ENCODE assay signal across 24 mouse cellular contexts in the genomic region with DNA sequence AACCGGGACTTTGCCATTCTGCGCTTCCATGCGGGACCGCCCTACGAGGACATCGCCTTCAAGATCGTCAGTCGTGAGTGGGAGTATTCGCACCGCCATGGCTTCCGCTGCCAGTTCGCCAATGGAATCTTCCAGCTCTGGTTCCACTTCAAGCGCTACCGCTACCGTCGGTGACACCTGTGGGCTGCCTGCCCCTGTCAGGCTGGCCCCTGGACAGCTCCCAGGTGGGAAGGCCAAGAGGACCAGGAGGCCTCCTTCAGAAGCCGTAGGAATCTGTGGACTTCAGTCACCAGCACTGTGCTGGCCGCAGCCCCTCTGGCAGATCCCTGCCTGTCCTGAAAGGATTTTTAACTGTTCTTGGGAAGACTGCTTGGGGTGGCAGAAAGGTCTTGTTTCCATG. TPM values are rescaled to one million over a fixed set of nuclear protein-coding genes. Genes with fewer than 3 reads are reported as not detected.
DNase-seq lines count a peak whose midpoint lies in the region; ATAC-seq and TF ChIP-seq lines count a peak whose summit lies in the region.
"Had no signal": no experiment of that assay in that cellular context is flagged by ENCODE, and none has a peak within 500 bp of the region (broad histone marks: within the 10 kb centered on the region; RNA-seq: fewer than 3 reads in every experiment).

No protein-coding gene starts in this region.

- no peak for ATAC-seq in embryonic facial prominence, embryonic 12.5 days (ENCODE audit: insufficient number of reproducible peaks, insufficient read depth, low FRiP score, low TSS enrichment)
- ATAC-seq in heart, postnatal 0 days (ENCODE audit: insufficient read depth, low read depth): no peak
- no peak for ATAC-seq in liver, embryonic 12.5 days
- no peak for ATAC-seq in liver, postnatal 0 days
- ATAC-seq in liver, embryonic 13.5 days (ENCODE audit: low read depth): no peak
- ATAC-seq: hindbrain, embryonic 16.5 days; intestine, embryonic 15.5 days; lung, postnatal 0 days; midbrain, embryonic 13.5 days had no signal

- H3K4me1 ChIP-seq in embryonic facial prominence, embryonic 12.5 days: peaks cover 25% of the 10 kb centered on the region
- peaks cover 44% of the 10 kb centered on the region for H3K4me1 ChIP-seq in embryonic facial prominence, embryonic 10.5 days
- peaks cover 38% of the 10 kb centered on the region for H3K4me1 ChIP-seq in heart, postnatal 0 days (ENCODE audit: control insufficient read depth, insufficient read depth)
- peaks cover 77% of the 10 kb centered on the region for H3K4me1 ChIP-seq in heart, embryonic 10.5 days
- peaks cover 71% of the 10 kb centered on the region for H3K4me1 ChIP-seq in liver, embryonic 12.5 days
- peaks cover 14% of the 10 kb centered on the region; the same call in 1 of the 2 replicates for H3K4me1 ChIP-seq in liver, postnatal 0 days (ENCODE audit: insufficient read depth)
- H3K4me1 ChIP-seq in liver, embryonic 13.5 days (replicated peaks): peaks cover 63% of the 10 kb centered on the region

- WGBS in embryonic facial prominence, embryonic 12.5 days: 94% methylated on average over 18 of the region's 18 CpGs
- WGBS in embryonic facial prominence, embryonic 10.5 days: 94% methylated on average over 18 of the region's 18 CpGs
- 87% methylated on average over 18 of the region's 18 CpGs for WGBS in heart, postnatal 0 days
- 89% methylated on average over 18 of the region's 18 CpGs for WGBS in heart, embryonic 10.5 days
- WGBS in liver, embryonic 12.5 days (ENCODE audit: insufficient replicate concordance): 90% methylated on average over 18 of the region's 18 CpGs
- WGBS in liver, postnatal 0 days (ENCODE audit: insufficient replicate concordance): 93% methylated on average over 18 of the region's 18 CpGs
- 92% methylated on average over 18 of the region's 18 CpGs for WGBS in liver, embryonic 13.5 days (ENCODE audit: insufficient replicate concordance)

- H3K27me3 ChIP-seq in embryonic facial prominence, embryonic 12.5 days: no peaks in the 10 kb centered on the region
- H3K27me3 ChIP-seq in embryonic facial prominence, embryonic 10.5 days (replicated peaks; ENCODE audit: low read depth, poor library complexity, severe bottlenecking): peaks cover 10% of the 10 kb centered on the region; the same call in 1 of the 2 replicates
- H3K27me3 ChIP-seq in heart, postnatal 0 days (ENCODE audit: control insufficient read depth, insufficient read depth, low read length): no peaks in the 10 kb centered on the region
- H3K27me3 ChIP-seq in heart, embryonic 10.5 days (ENCODE audit: insufficient read depth, poor library complexity, severe bottlenecking): no peaks in the 10 kb centered on the region
- 0 out of 2 replicates have a peak, but pooled peaks cover 7% of the 10 kb centered on the region for H3K27me3 ChIP-seq in liver, embryonic 12.5 days (replicated peaks)
- H3K27me3 ChIP-seq in liver, postnatal 0 days (ENCODE audit: insufficient read depth, low read length): no peaks in the 10 kb centered on the region
- no peaks in the 10 kb centered on the region for H3K27me3 ChIP-seq in liver, embryonic 13.5 days
- H3K27me3 ChIP-seq: forebrain, embryonic 12.5 days; intestine, embryonic 15.5 days; stomach, embryonic 15.5 days had no signal

- H3K4me2 ChIP-seq in embryonic facial prominence, embryonic 12.5 days (replicated peaks): no peak overlapping the region
- no peak overlapping the region for H3K4me2 ChIP-seq in heart, postnatal 0 days (ENCODE audit: low read depth, low read length)
- H3K4me2 ChIP-seq in liver, embryonic 12.5 days: no peak overlapping the region
- H3K4me2 ChIP-seq in liver, postnatal 0 days (ENCODE audit: low read depth, low read length): no peak overlapping the region
- no peak overlapping the region for H3K4me2 ChIP-seq in liver, embryonic 13.5 days
- H3K4me2 ChIP-seq: forebrain, embryonic 12.5 days; intestine, embryonic 15.5 days; midbrain, embryonic 13.5 days; stomach, embryonic 15.5 days had no signal

- no peak overlapping the region for H3K9ac ChIP-seq in embryonic facial prominence, embryonic 12.5 days
- H3K9ac ChIP-seq in heart, postnatal 0 days (replicated peaks; ENCODE audit: low read depth, low read length): no peak overlapping the region
- no peak overlapping the region for H3K9ac ChIP-seq in liver, embryonic 12.5 days
- no peak overlapping the region for H3K9ac ChIP-seq in liver, postnatal 0 days (replicated peaks)
- H3K9ac ChIP-seq in liver, embryonic 13.5 days: no peak overlapping the region
- H3K9ac ChIP-seq: forebrain, embryonic 12.5 days; intestine, embryonic 15.5 days; liver, embryonic 14.5 days; midbrain, embryonic 13.5 days; stomach, embryonic 15.5 days had no signal

- TF ChIP-seq CTCF in heart, postnatal 0 days (IDR thresholded peaks at IDR 0.05; ENCODE audit: low read depth): no peak
- no peak for TF ChIP-seq CTCF in liver, postnatal 0 days (IDR thresholded peaks at IDR 0.05; ENCODE audit: low read depth)

- no peak overlapping the region for H3K4me3 ChIP-seq in embryonic facial prominence, embryonic 12.5 days
- H3K4me3 ChIP-seq in embryonic facial prominence, embryonic 10.5 days: no peak overlapping the region
- no peak overlapping the region for H3K4me3 ChIP-seq in heart, postnatal 0 days (ENCODE audit: low read depth, low read length)
- no peak overlapping the region for H3K4me3 ChIP-seq in heart, embryonic 10.5 days
- no peak overlapping the region for H3K4me3 ChIP-seq in liver, embryonic 12.5 days
- no peak overlapping the region for H3K4me3 ChIP-seq in liver, postnatal 0 days (ENCODE audit: low read depth, low read length)
- no peak overlapping the region for H3K4me3 ChIP-seq in liver, embryonic 13.5 days (replicated peaks)
- H3K4me3 ChIP-seq: forebrain, embryonic 12.5 days; hindbrain, embryonic 10.5 days; intestine, embryonic 15.5 days; midbrain, embryonic 13.5 days; stomach, embryonic 15.5 days had no signal

- peaks cover 55% of the 10 kb centered on the region for H3K36me3 ChIP-seq in embryonic facial prominence, embryonic 12.5 days
- H3K36me3 ChIP-seq in embryonic facial prominence, embryonic 10.5 days (replicated peaks): peaks cover 69% of the 10 kb centered on the region
- peaks cover 51% of the 10 kb centered on the region for H3K36me3 ChIP-seq in heart, postnatal 0 days (replicated peaks; ENCODE audit: control insufficient read depth, insufficient read depth, low read length)
- peaks cover 55% of the 10 kb centered on the region for H3K36me3 ChIP-seq in heart, embryonic 10.5 days
- peaks cover 54% of the 10 kb centered on the region for H3K36me3 ChIP-seq in liver, embryonic 12.5 days
- peaks cover 44% of the 10 kb centered on the region for H3K36me3 ChIP-seq in liver, postnatal 0 days (replicated peaks; ENCODE audit: insufficient read depth, low read length)
- H3K36me3 ChIP-seq in liver, embryonic 13.5 days: peaks cover 53% of the 10 kb centered on the region

- no peak for DNase-seq in embryonic facial prominence, embryonic 10.5 days (ENCODE audit: low spot score)
- no peak for DNase-seq in heart, postnatal 0 days (ENCODE audit: low spot score)
- DNase-seq in heart, embryonic 10.5 days (ENCODE audit: low spot score): no peak
- no peak for DNase-seq in liver, postnatal 0 days
- no peak for DNase-seq in liver, embryonic 13.5 days
- DNase-seq: adrenal gland, postnatal 25 days; cerebellum, adult 11 months; cerebellum, postnatal 10 days; gastrocnemius, postnatal 10 days had no signal

- H3K27ac ChIP-seq in embryonic facial prominence, embryonic 12.5 days: peak overlapping the region; percentile 30; the same call in 1 of the 2 replicates
- H3K27ac ChIP-seq in embryonic facial prominence, embryonic 10.5 days (replicated peaks): no peak overlapping the region
- peak overlapping the region; percentile 86 for H3K27ac ChIP-seq in heart, postnatal 0 days (ENCODE audit: low read depth)
- no peak overlapping the region for H3K27ac ChIP-seq in heart, embryonic 10.5 days
- peak overlapping the region; percentile 49; the same call in 1 of the 2 replicates for H3K27ac ChIP-seq in liver, embryonic 12.5 days
- no peak overlapping the region for H3K27ac ChIP-seq in liver, postnatal 0 days (ENCODE audit: low read depth)
- peak overlapping the region; percentile 66; the same call in 1 of the 2 replicates for H3K27ac ChIP-seq in liver, embryonic 13.5 days
- H3K27ac ChIP-seq: forebrain, embryonic 12.5 days; liver, embryonic 14.5 days; midbrain, embryonic 13.5 days; stomach, embryonic 15.5 days had no signal

- H3K9me3 ChIP-seq in embryonic facial prominence, embryonic 12.5 days: no peaks in the 10 kb centered on the region
- no peaks in the 10 kb centered on the region for H3K9me3 ChIP-seq in embryonic facial prominence, embryonic 10.5 days
- H3K9me3 ChIP-seq in heart, postnatal 0 days (replicated peaks; ENCODE audit: control insufficient read depth, low read length): no peaks in the 10 kb centered on the region
- no peaks in the 10 kb centered on the region for H3K9me3 ChIP-seq in heart, embryonic 10.5 days
- H3K9me3 ChIP-seq in liver, embryonic 12.5 days (replicated peaks): no peaks in the 10 kb centered on the region
- H3K9me3 ChIP-seq in liver, postnatal 0 days (ENCODE audit: low read length): no peaks in the 10 kb centered on the region
- no peaks in the 10 kb centered on the region for H3K9me3 ChIP-seq in liver, embryonic 13.5 days (replicated peaks)
- H3K9me3 ChIP-seq: forebrain, embryonic 12.5 days; hindbrain, embryonic 10.5 days; intestine, embryonic 15.5 days; midbrain, embryonic 13.5 days; stomach, embryonic 15.5 days had no signal

- no peak for TF ChIP-seq EP300 in heart, postnatal 0 days (IDR thresholded peaks at IDR 0.05; ENCODE audit: low read depth)
- TF ChIP-seq EP300 in liver, postnatal 0 days (IDR thresholded peaks at IDR 0.05; ENCODE audit: low read depth): no peak

RNA-seq across cellular contexts. Expression of gene Tbxa2r, which starts 2.8 kb away (rescaled TPM):
- 2.8 and 3.1 TPM in 2 replicates for polyA plus RNA-seq in embryonic facial prominence, embryonic 12.5 days (2016; fragmentation: Nextera tagmentation; extraction: Ambion mirVana)
- polyA plus RNA-seq in embryonic facial prominence, embryonic 10.5 days (2016; fragmentation: Nextera tagmentation; extraction: Ambion mirVana): 3.1 and 3.6 TPM in 2 replicates
- total RNA-seq in heart, postnatal 0 days (2014; rRNA removed; ENCODE audit: low replicate concordance): 4.7 and 10.5 TPM in 2 replicates
- polyA plus RNA-seq in heart, postnatal 0 days (2015; fragmentation: Nextera tagmentation; extraction: Ambion mirVana): 6.3 and 7.0 TPM in 2 replicates
- polyA plus RNA-seq in heart, embryonic 10.5 days (2016; fragmentation: Nextera tagmentation; extraction: Ambion mirVana): 10.8 and 15.6 TPM in 2 replicates
- 6.7 and 7.0 TPM in 2 replicates for polyA plus RNA-seq in liver, embryonic 12.5 days (2016; fragmentation: Nextera tagmentation; extraction: Ambion mirVana)
- 5.2 and 5.4 TPM in 2 replicates for polyA plus RNA-seq in liver, postnatal 0 days (2015; fragmentation: Nextera tagmentation; extraction: Ambion mirVana)
- 5.2 and 5.3 TPM in 2 replicates for polyA plus RNA-seq in liver, embryonic 13.5 days (2015; fragmentation: Nextera tagmentation; extraction: Ambion mirVana)
- total RNA-seq: granulocyte monocyte progenitor cell, adult 5-6 weeks; monocyte, adult 5-6 weeks had no signal

RNA-seq across cellular contexts. Expression of gene Cactin, which starts 4.9 kb away (rescaled TPM):
- polyA plus RNA-seq in embryonic facial prominence, embryonic 12.5 days (2016; fragmentation: Nextera tagmentation; extraction: Ambion mirVana): 61.0 and 62.2 TPM in 2 replicates
- 52.3 and 54.3 TPM in 2 replicates for polyA plus RNA-seq in embryonic facial prominence, embryonic 10.5 days (2016; fragmentation: Nextera tagmentation; extraction: Ambion mirVana)
- 14.3 and 14.9 TPM in 2 replicates for total RNA-seq in heart, postnatal 0 days (2014; rRNA removed; ENCODE audit: low replicate concordance)
- polyA plus RNA-seq in heart, postnatal 0 days (2015; fragmentation: Nextera tagmentation; extraction: Ambion mirVana): 12.8 and 13.7 TPM in 2 replicates
- 37.2 and 51.6 TPM in 2 replicates for polyA plus RNA-seq in heart, embryonic 10.5 days (2016; fragmentation: Nextera tagmentation; extraction: Ambion mirVana)
- polyA plus RNA-seq in liver, embryonic 12.5 days (2016; fragmentation: Nextera tagmentation; extraction: Ambion mirVana): 52.9 and 55.1 TPM in 2 replicates
- polyA plus RNA-seq in liver, postnatal 0 days (2015; fragmentation: Nextera tagmentation; extraction: Ambion mirVana): 12.4 and 12.9 TPM in 2 replicates
- 29.5 and 33.0 TPM in 2 replicates for polyA plus RNA-seq in liver, embryonic 13.5 days (2015; fragmentation: Nextera tagmentation; extraction: Ambion mirVana)

RNA-seq across cellular contexts. Expression of gene Gipc3, which starts 17.3 kb away (rescaled TPM):
- polyA plus RNA-seq in embryonic facial prominence, embryonic 12.5 days (2016; fragmentation: Nextera tagmentation; extraction: Ambion mirVana): not detected in 2 replicates
- not detected in 2 replicates for polyA plus RNA-seq in embryonic facial prominence, embryonic 10.5 days (2016; fragmentation: Nextera tagmentation; extraction: Ambion mirVana)
- total RNA-seq in heart, postnatal 0 days (2014; rRNA removed; ENCODE audit: low replicate concordance): 0.08 and 0.12 TPM in 2 replicates
- 0.16 and 0.21 TPM in 2 replicates for polyA plus RNA-seq in heart, postnatal 0 days (2015; fragmentation: Nextera tagmentation; extraction: Ambion mirVana)
- not detected in 2 replicates for polyA plus RNA-seq in heart, embryonic 10.5 days (2016; fragmentation: Nextera tagmentation; extraction: Ambion mirVana)
- polyA plus RNA-seq in liver, embryonic 12.5 days (2016; fragmentation: Nextera tagmentation; extraction: Ambion mirVana): 0.04 TPM in 1 of 2 replicates, not detected in the other
- polyA plus RNA-seq in liver, postnatal 0 days (2015; fragmentation: Nextera tagmentation; extraction: Ambion mirVana): 0.02 and 0.08 TPM in 2 replicates
- not detected in 2 replicates for polyA plus RNA-seq in liver, embryonic 13.5 days (2015; fragmentation: Nextera tagmentation; extraction: Ambion mirVana)
- total RNA-seq: granulocyte monocyte progenitor cell, adult 5-6 weeks; monocyte, adult 5-6 weeks; neutrophil, adult 5-6 weeks had no signal
- polyA plus RNA-seq: embryonic facial prominence, embryonic 11.5 days; forebrain, embryonic 12.5 days; hindbrain, embryonic 10.5 days; hindbrain, embryonic 16.5 days; intestine, embryonic 15.5 days; limb, embryonic 11.5 days; midbrain, embryonic 13.5 days had no signal

RNA-seq across cellular contexts. Expression of gene Hmg20b, which starts 24.5 kb away (rescaled TPM):
- 130 and 132 TPM in 2 replicates for polyA plus RNA-seq in embryonic facial prominence, embryonic 12.5 days (2016; fragmentation: Nextera tagmentation; extraction: Ambion mirVana)
- polyA plus RNA-seq in embryonic facial prominence, embryonic 10.5 days (2016; fragmentation: Nextera tagmentation; extraction: Ambion mirVana): 114 and 122 TPM in 2 replicates
- 63.9 and 80.7 TPM in 2 replicates for total RNA-seq in heart, postnatal 0 days (2014; rRNA removed; ENCODE audit: low replicate concordance)
- polyA plus RNA-seq in heart, postnatal 0 days (2015; fragmentation: Nextera tagmentation; extraction: Ambion mirVana): 92.3 and 94.5 TPM in 2 replicates
- 100 and 109 TPM in 2 replicates for polyA plus RNA-seq in heart, embryonic 10.5 days (2016; fragmentation: Nextera tagmentation; extraction: Ambion mirVana)
- 39.9 and 47.1 TPM in 2 replicates for polyA plus RNA-seq in liver, embryonic 12.5 days (2016; fragmentation: Nextera tagmentation; extraction: Ambion mirVana)
- 26.4 and 27.1 TPM in 2 replicates for polyA plus RNA-seq in liver, postnatal 0 days (2015; fragmentation: Nextera tagmentation; extraction: Ambion mirVana)
- 27.1 and 30.3 TPM in 2 replicates for polyA plus RNA-seq in liver, embryonic 13.5 days (2015; fragmentation: Nextera tagmentation; extraction: Ambion mirVana)

RNA-seq across cellular contexts. Expression of gene Mfsd12, which starts 31.5 kb away (rescaled TPM):
- 13.9 and 14.5 TPM in 2 replicates for polyA plus RNA-seq in embryonic facial prominence, embryonic 12.5 days (2016; fragmentation: Nextera tagmentation; extraction: Ambion mirVana)
- polyA plus RNA-seq in embryonic facial prominence, embryonic 10.5 days (2016; fragmentation: Nextera tagmentation; extraction: Ambion mirVana): 7.8 and 8.3 TPM in 2 replicates
- 20.2 and 30.5 TPM in 2 replicates for total RNA-seq in heart, postnatal 0 days (2014; rRNA removed; ENCODE audit: low replicate concordance)
- polyA plus RNA-seq in heart, postnatal 0 days (2015; fragmentation: Nextera tagmentation; extraction: Ambion mirVana): 10.3 and 11.4 TPM in 2 replicates
- polyA plus RNA-seq in heart, embryonic 10.5 days (2016; fragmentation: Nextera tagmentation; extraction: Ambion mirVana): 10.3 and 12.8 TPM in 2 replicates
- 20.8 and 21.0 TPM in 2 replicates for polyA plus RNA-seq in liver, embryonic 12.5 days (2016; fragmentation: Nextera tagmentation; extraction: Ambion mirVana)
- 6.8 and 7.9 TPM in 2 replicates for polyA plus RNA-seq in liver, postnatal 0 days (2015; fragmentation: Nextera tagmentation; extraction: Ambion mirVana)
- 12.5 and 13.1 TPM in 2 replicates for polyA plus RNA-seq in liver, embryonic 13.5 days (2015; fragmentation: Nextera tagmentation; extraction: Ambion mirVana)

Comparison
In these comparisons a context has a peak if more than half of its experiments do, and no peak if none do; other contexts are left out.
1. H3K27ac ChIP-seq: peak in embryonic facial prominence, embryonic 12.5 days (single experiment), heart, postnatal 0 days (single experiment), liver, embryonic 12.5 days (single experiment) and liver, embryonic 13.5 days (single experiment); none in embryonic facial prominence, embryonic 10.5 days (single experiment), heart, embryonic 10.5 days (single experiment) and liver, postnatal 0 days (single experiment).